Mouse (Mus musculus): ENCODE measurements around the gene Nudt14. TPM values are rescaled to one million over a fixed set of nuclear protein-coding genes. Genes with fewer than 3 reads are reported as not detected.

The Nudt14 gene
- polyA plus RNA-seq, 1 experiment = 0.86 TPM

DNA sequence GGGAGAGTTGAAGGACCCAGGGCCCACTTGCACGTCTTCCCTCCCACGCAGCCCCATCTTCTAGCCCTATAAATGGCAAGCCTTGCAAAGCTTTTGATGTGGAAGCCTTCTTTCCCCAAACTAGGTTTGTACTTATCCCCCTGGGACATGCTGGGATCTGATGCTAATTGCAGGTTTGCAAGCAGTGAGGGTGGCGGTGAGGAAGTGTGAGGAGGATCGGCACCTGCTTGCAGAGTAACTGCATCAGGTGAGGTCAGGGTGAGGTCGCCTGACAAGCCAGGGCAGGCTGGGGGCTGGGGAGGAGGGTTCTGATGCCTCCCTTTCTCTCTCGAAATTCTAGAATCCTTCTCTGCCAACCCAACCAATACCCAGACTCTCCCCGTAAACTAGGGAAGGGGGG is 56.5 kb downstream of the Nudt14 start:
- no peaks in the 10 kb centered on the region for H3K4me1 ChIP-seq (ENCODE audit: control insufficient read depth)
- TF ChIP-seq GATA1 (IDR thresholded peaks at IDR 0.05; ENCODE audit: low read length) (no peak), TAL1 (IDR thresholded peaks at IDR 0.05; ENCODE audit: low read length) (no peak)
- no peak overlapping the region for H3K4me3 ChIP-seq (replicated peaks)
- no peaks in the 10 kb centered on the region for H3K27me3 ChIP-seq (ENCODE audit: control insufficient read depth)
- H3K36me3 ChIP-seq (ENCODE audit: control insufficient read depth) = no peaks in the 10 kb centered on the region
- H3K9me3 ChIP-seq (ENCODE audit: control insufficient read depth, low read length) = no peaks in the 10 kb centered on the region

Other genes with a start within 250 kb of the Nudt14 start
- 0.02 and 0.04 TPM in 2 replicates for gene Cep170b, start 221.7 kb downstream of the Nudt14 start, polyA plus RNA-seq (2012)
- 0.24 and 0.50 TPM in 2 replicates for gene Pld4, start 181.5 kb downstream of the Nudt14 start, polyA plus RNA-seq (2012)
- 0.01 and 0.05 TPM in 2 replicates for gene Ahnak2, start 139.5 kb downstream of the Nudt14 start, polyA plus RNA-seq (2012)
- 0.10 TPM in 1 of 2 replicates, not detected in the other for gene Clba1, start 133.2 kb downstream of the Nudt14 start, polyA plus RNA-seq (2012)
- gene Cdca4, start 112.7 kb downstream of the Nudt14 start, polyA plus RNA-seq (2012) = 3.3 and 4.7 TPM in 2 replicates
- gene Gpr132, start 73.9 kb downstream of the Nudt14 start, polyA plus RNA-seq (2012) = 0.01 TPM in 1 of 2 replicates, not detected in the other
- gene Jag2, start 12.3 kb downstream of the Nudt14 start, polyA plus RNA-seq (2012) = 0.03 TPM in 1 of 2 replicates, not detected in the other
- gene Btbd6, start 34.4 kb upstream of the Nudt14 start, polyA plus RNA-seq (2012) = 1.5 and 2.6 TPM in 2 replicates
- gene Brf1, start 58.6 kb upstream of the Nudt14 start, polyA plus RNA-seq (2012) = 3.0 and 3.6 TPM in 2 replicates
- gene Pacs2, start 72.4 kb upstream of the Nudt14 start, polyA plus RNA-seq (2012) = 2.6 and 2.8 TPM in 2 replicates
- not detected in 2 replicates for gene Tex22, start 132.4 kb upstream of the Nudt14 start, polyA plus RNA-seq (2012)
- gene Mta1, start 156.2 kb upstream of the Nudt14 start, polyA plus RNA-seq (2012) = 18.5 and 22.5 TPM in 2 replicates
- gene Crip2, start 198.1 kb upstream of the Nudt14 start, polyA plus RNA-seq (2012) = 12.2 and 14.5 TPM in 2 replicates
- 2.8 and 3.3 TPM in 2 replicates for gene Crip1, start 204.2 kb upstream of the Nudt14 start, polyA plus RNA-seq (2012)
- 2.3 and 2.9 TPM in 2 replicates for gene Tedc1, start 214.3 kb upstream of the Nudt14 start, polyA plus RNA-seq (2012)
- gene Tmem121, start 243.8 kb upstream of the Nudt14 start, polyA plus RNA-seq (2012) = not detected in 2 replicates